Mouse (Mus musculus): ENCODE measurements at regions not wholly inside any gene's neighbourhood (a gene's known extent, or its start where the extent isn't known, plus 50 kb on each side); places are given as distances from the start of the nearest gene placed in this dataset.
A peak's percentile ranks its signal among the peaks of the same experiment; 100 is the strongest.

DNA sequence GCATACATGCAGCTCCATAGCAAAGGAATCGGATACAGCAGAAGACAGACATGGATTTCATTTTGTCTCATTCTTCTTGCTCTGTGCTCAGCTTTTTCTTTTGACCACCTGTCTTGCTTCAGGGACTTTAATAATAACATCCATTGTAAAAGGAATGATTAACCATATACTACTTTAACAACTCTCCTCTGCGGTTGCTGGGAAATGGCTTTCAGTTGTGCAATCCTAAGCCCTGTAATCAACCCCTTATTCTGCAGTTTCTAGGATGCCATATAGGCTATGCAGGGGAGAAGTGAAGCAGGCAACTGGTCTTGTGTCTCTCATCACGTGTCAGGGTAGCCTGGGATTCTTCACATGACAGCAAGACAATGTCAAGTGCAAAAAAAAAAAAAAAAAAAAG, 135.8 kb upstream of the Igf1 start:
- DNase-seq (ENCODE audit: low read depth, low spot score): no peak

DNA sequence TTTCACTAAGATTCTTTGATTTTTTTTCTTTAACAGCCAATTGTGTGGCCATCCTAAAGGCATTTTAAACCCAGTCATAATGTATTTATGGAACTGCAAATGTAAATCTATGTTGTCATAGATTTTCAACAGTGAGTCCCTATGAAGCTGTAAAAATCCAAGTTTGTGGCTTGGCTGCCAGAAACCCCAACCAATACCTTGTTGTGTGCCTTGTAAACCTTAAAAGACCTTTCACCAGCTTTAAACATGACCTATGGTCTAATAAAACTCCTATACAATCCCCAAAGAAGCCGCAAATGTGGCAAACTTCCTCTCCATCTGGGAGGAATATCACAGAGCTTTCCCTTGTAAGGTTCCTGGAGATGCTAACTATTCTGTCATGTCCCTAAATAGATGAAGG, 125.4 kb upstream of the Igf1 start:
- DNase-seq (ENCODE audit: low read depth, low spot score): no peak

GRCm38 (mm10) chr10:87733241-87733640, 124.8 kb upstream of the Igf1 start:
- no peak for DNase-seq (ENCODE audit: low read depth, low spot score)

GRCm38 (mm10) chr10:87740323-87740722, 117.7 kb upstream of the Igf1 start:
- no peak for DNase-seq (ENCODE audit: low read depth, low spot score)

DNA sequence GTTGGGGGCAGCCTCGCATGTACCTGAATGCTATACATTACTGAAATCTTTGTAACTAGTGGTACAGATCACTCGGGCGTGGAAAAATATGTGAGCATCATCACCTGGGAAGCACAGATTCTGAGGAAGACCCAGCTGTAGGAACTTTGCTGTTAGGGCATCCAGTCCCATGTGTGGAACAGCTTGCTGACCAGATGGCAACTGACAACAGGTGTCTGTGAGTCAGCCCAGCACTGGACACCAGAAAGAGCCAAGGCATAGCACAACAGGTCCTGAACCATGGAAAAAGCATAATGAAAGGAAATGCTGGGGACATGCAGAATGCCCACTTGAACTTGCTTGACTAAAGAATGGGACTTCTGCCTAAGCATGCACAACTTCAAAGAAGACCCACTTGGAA, 115.3 kb upstream of the Igf1 start:
- DNase-seq (ENCODE audit: low read depth, low spot score): no peak

- DNase-seq (ENCODE audit: low read depth, low spot score): peak; percentile 3
Measured at GRCm38 (mm10) chr10:87747846-87748552, 110.1 kb upstream of the Igf1 start.

GRCm38 (mm10) chr10:87748631-87749193, 109.4 kb upstream of the Igf1 start:
- no peak for DNase-seq (ENCODE audit: low read depth, low spot score)

GRCm38 (mm10) chr10:87750321-87750720, 107.7 kb upstream of the Igf1 start:
- no peak for DNase-seq (ENCODE audit: low read depth, low spot score)

DNA sequence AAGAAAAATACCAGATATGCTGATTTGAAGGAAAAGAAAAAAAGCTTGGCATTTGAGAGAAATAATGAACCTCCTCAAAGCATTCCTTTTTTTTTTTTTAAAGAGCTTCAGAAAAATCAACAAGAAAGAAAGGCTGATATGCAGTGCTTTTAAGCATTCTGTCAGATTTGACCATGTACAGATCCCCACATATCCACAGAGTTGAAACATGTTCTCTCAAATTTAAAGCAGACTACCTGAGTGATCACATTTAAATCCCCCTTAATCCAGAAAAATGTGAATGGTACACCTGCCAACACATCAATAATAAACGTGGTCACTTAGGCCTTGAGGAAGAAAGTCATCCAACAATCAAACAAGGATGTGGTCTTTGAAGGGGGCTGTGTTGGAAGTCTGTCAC, 107.1 kb upstream of the Igf1 start:
- no peak for DNase-seq (ENCODE audit: low read depth, low spot score)

DNA sequence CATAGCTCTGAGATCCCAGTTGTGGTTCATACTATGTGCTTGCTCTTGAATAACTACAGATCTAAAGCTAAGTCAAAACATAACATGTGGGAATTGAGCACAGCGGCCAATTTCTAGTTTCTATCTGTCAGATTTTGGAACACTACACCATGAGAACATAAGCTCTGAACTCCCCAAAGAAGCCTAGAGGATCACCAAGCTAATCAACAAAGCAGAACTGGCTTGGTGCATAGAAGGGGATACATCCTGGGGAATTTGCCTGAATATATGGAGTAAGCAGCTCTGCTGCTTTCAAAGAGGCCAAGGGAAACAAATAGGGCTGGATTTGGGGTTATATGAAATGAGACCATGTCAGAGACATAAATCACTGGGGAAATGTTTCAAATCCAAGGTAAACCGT, 105.9 kb upstream of the Igf1 start:
- DNase-seq (ENCODE audit: low read depth, low spot score): no peak

- no peak for DNase-seq (ENCODE audit: low read depth, low spot score)
Measured at GRCm38 (mm10) chr10:87753483-87753882, 104.6 kb upstream of the Igf1 start.

DNA sequence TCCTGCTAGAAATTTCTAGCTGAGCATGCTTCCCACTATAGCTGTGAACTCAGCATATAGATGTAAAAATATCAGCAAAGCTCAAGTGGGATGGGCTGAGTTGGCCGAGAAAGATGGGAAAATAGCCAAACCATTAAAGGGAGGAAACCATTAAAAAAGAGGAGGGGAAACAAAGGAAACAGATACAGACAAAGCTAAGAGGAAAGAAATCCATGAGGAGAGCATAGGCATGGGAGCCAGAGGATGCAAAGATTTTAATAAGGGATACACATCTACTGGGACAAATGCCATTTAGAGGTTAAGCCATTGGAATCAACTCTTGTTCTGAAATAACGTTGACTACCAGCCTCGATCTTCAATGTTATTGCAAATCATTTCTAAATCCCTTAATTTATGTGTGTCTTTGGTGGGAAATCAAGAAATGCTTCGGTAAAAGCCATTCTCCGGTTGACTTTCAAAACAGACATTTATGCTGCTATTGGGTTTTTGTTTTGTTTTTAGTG, 96.5 kb upstream of the Igf1 start:
- DNase-seq (ENCODE audit: low read depth, low spot score): no peak

DNA sequence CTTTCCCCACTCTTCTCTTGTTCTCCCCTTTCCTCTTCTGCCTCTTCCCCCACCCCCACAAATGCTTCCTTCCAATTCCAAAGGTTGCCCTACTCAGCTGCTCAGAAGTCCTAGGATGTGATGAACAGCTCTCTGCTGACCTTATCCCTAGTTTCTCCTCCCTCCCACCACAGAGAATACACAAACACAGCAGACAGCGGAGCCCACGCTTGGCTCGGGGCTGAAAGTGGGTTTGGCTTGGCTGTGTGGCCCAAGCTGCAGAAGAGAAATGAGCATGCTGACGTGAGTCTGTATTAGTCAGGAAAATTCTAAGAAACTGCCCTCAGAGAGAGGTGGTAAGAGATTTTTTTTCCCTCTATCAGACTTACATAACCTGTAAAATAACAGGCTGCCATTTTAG, 70.5 kb upstream of the Igf1 start:
- no peak for DNase-seq (ENCODE audit: low read depth, low spot score)

GRCm38 (mm10) chr10:87792346-87792745, 65.7 kb upstream of the Igf1 start:
- peak; percentile 6 for DNase-seq (ENCODE audit: low read depth, low spot score)

DNA sequence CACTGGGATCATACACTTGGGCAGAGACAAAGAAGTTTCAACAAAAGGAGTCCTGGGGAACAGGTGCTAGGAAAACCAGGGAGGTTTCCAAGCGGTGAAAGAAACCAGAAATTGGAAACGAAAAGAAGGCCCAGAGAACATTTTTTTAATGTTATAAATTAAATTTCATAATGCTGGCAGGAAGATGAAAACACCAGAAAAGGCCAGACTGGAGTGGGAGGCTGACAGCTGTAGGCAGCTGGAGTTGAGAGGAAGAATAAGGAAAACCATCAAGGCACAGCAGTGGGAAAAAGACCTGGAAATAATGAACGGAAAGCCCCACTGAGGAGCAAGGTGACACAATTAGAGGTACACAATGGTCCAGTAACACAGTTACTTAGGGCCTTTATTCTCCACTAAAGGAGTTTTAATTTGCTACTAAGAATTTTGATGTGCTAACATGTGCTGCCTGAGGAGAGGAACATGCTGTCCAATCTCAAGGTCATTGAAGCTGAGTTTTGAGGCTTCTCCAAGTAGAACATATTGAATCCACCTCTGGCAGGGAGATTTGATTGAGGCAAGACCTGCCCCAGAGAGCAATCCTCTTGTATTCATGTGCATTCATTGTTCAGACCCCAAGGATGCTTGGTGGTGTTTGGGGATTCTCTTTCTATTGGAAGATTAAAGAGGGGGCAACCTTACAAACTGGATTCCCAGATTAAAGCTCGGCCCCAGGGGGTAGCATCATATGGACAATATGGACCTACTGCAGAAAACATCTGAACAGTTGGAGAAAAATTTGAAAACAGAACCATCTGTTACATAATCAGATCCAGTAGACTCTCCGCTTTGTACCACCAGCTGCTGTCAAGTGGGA, 53.9 kb upstream of the Igf1 start:
- DNase-seq (ENCODE audit: low read depth, low spot score): no peak

- no peak for DNase-seq (ENCODE audit: low read depth, low spot score)
Measured at GRCm38 (mm10) chr10:87804792-87805082, 53.3 kb upstream of the Igf1 start.
